Mouse (Mus musculus) kidney, postnatal 0 days (tissue): ENCODE data around the gene 4930558K02Rik. TPM values are rescaled to one million over a fixed set of nuclear protein-coding genes. Genes with fewer than 3 reads are reported as not detected.

Experiments
- ATAC-seq: fragments of 200-750 bp; cut with Nextera tagmentation; replicated peaks from 2 replicates; pipeline ENCODE4 v1.8.0; 2017; ENCODE audit warnings: low read depth, moderate number of reproducible peaks, moderate TSS enrichment, moderate library complexity; ENCODE audit not compliant: low FRiP score
- DNase-seq: peaks from one replicate; pipeline ENCODE4 v3.0.0-alpha.2; 2016; ENCODE audit warnings: low spot score
- H3K27ac ChIP-seq: fragments of 300-500 bp; sonication (generic); 2 replicates; pipeline ENCODE4 v1.5.1; 2014; ENCODE audit warnings: mild to moderate bottlenecking
- H3K27me3 ChIP-seq: fragments of 300-500 bp; sonication (generic); 2 replicates; pipeline ENCODE4 v1.6.1; 2014; ENCODE audit warnings: low read length, mixed read lengths; ENCODE audit not compliant: insufficient read depth
- H3K36me3 ChIP-seq: fragments of 300-500 bp; sonication (generic); 2 replicates; pipeline ENCODE4 v1.6.1; 2014; ENCODE audit warnings: low read length, mixed read lengths; ENCODE audit not compliant: insufficient read depth
- H3K4me1 ChIP-seq: fragments of 300-500 bp; sonication (generic); replicated peaks from 2 replicates; pipeline ENCODE4 v1.6.1; 2014; ENCODE audit warnings: antibody characterized with exemption, low read length, mixed read lengths; ENCODE audit not compliant: insufficient read depth
- H3K4me2 ChIP-seq: fragments of 300-500 bp; sonication (generic); 2 replicates; pipeline ENCODE4 v1.6.1; 2014; ENCODE audit warnings: mild to moderate bottlenecking, low read length, moderate library complexity, mixed read lengths
- H3K4me3 ChIP-seq: fragments of 300-500 bp; sonication (generic); replicated peaks from 2 replicates; pipeline ENCODE4 v1.5.1; 2014; ENCODE audit warnings: low read depth, low read length
- H3K9ac ChIP-seq: fragments of 300-500 bp; sonication (generic); 2 replicates; pipeline ENCODE4 v1.6.1; 2014; ENCODE audit warnings: low read depth, low read length
- H3K9me3 ChIP-seq: fragments of 300-500 bp; sonication (generic); replicated peaks from 2 replicates; pipeline ENCODE4 v1.6.1; 2016; ENCODE audit warnings: low read length, inconsistent platforms, mixed read lengths
- CTCF ChIP-seq: IDR thresholded peaks from 2 replicates; pipeline ENCODE4 v1.5.1; 2016; ENCODE audit warnings: antibody characterized with exemption, low read depth, mild to moderate bottlenecking, moderate library complexity
- WGBS: fragments of 180-500 bp; shearing (Covaris S2); extraction: QIAGEN DNeasy Blood & Tissue Kit; methylation state at CpG from one replicate; pipeline ENCODE4 v1.1.7; 2014; 5-methylcytosine and 5-hydroxymethylcytosine counted together
- polyA plus RNA-seq: library from polyadenylated mRNA; unstranded; fragments of >200 nt; fragmentation: Nextera tagmentation; extraction: Ambion mirVana; gene quantifications from 2 replicates; pipeline ENCODE4 v1.2.1, GENCODE M21; 2015

The 4930558K02Rik gene
- polyA plus RNA-seq, 1 experiment from 2014 or later: not detected

DNA sequence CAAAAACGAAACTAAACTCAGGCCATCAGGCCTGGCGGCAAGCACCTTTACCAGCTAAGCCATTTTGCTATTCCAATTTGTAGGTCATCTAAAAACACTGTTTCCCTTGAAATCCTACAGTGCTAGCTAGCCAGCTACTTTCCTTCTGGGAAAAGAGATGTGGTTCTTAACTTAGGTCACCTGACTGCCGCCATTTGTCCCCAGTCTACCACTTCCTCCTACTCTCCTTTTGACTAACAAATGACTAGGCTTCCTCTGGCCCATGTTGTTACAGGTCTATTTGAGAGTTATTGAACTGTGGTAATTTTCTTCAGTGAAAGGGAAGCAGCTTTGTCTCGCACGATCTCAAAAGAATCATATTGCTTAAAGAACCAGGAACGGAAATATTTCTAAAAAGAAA, 57.5 kb downstream of the 4930558K02Rik start:
- H3K4me1 ChIP-seq: 0 out of 2 replicates have a peak, but pooled peaks cover 4% of the 10 kb centered on the region
- no peak for TF ChIP-seq CTCF
- WGBS: 79% methylated on average over 6 of the region's 6 CpGs
- H3K9me3 ChIP-seq: no peaks in the 10 kb centered on the region
- H3K9ac ChIP-seq: no peak overlapping the region
- no peak overlapping the region for H3K4me3 ChIP-seq
- H3K27me3 ChIP-seq: no peaks in the 10 kb centered on the region
- no peak overlapping the region for H3K27ac ChIP-seq
- DNase-seq: no peak
- no peaks in the 10 kb centered on the region for H3K36me3 ChIP-seq
- H3K4me2 ChIP-seq: no peak overlapping the region
- no peak for ATAC-seq

DNA sequence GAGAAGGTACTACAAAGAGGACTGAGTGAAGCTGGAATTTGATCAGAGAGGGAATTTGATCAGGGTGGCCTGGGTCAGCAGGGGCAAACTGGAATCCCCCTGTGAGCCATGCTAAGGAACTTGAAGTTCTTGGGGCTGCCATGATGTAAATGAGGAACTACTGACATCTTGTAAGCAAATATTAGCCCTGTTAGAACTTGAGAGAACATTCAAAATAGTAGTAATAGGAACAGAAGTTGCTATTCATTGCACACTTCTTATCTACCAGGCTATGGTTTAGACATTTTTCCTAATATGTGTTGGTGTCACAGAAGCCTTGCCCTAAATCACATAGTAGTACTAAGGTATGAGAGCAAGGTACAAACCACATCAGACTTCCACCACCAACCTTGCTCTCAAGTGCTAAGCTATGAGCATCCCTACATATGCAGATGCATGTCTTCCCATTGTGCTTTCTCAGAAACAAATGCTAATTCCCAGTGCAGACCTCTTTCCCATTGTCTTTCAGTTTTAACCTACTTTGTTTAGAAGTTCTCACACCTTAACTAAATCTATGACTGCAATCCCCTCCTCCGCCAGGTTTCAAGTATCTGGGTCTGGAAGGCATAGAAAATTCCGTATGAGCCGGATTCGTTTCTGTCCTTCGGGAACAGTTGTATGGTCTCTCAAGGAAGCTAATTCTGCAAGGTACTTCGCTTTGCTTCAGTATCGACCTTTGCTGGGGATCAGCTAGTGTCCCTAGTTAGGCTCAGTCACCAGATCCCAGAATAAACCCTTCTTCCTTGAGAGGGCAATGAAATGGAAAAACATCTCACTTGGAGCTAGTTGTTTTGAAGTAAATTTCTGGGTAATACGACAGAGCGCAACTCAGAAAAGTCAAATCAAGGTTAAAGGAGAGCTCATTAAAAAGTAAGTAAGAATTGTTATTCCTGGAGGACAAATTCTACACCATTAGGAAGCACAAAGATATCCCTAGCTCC, 58.7 kb downstream of the 4930558K02Rik start:
- ATAC-seq (no peak), DNase-seq (no peak)
- H3K9ac ChIP-seq: no peak overlapping the region
- no peaks in the 10 kb centered on the region for H3K27me3 ChIP-seq
- WGBS: 84% methylated on average over 9 of the region's 9 CpGs
- H3K4me1 ChIP-seq: 0 out of 2 replicates have a peak, but pooled peaks cover 4% of the 10 kb centered on the region
- H3K36me3 ChIP-seq: no peaks in the 10 kb centered on the region
- H3K9me3 ChIP-seq: no peaks in the 10 kb centered on the region
- H3K27ac ChIP-seq: no peak overlapping the region
- no peak overlapping the region for H3K4me2 ChIP-seq
- no peak overlapping the region for H3K4me3 ChIP-seq
- no peak for TF ChIP-seq CTCF

DNA sequence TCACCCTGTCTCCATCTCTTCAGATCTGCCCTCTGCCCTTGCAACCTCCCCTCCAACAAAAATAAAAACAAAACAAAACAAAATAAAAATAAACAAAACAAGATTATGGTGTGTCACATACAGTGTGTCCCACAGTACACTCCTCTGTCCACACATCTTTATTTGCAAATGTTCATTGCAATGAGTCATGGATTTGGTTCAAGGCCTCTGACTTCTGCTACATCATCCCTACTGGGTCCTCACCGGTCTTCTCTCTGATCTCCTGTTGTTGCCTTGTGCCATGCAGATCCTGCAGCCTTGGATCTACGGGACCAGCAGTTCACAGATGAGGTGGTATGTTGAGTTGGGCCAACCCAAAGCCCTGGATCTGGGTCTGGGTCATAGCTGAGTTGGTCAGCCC, 59.8 kb downstream of the 4930558K02Rik start:
- H3K9ac ChIP-seq: no peak overlapping the region
- 92% methylated on average over 2 of the region's 2 CpGs for WGBS
- DNase-seq (no peak), ATAC-seq (no peak)
- no peaks in the 10 kb centered on the region for H3K27me3 ChIP-seq
- H3K36me3 ChIP-seq: no peaks in the 10 kb centered on the region
- no peak for TF ChIP-seq CTCF
- H3K9me3 ChIP-seq: no peaks in the 10 kb centered on the region
- no peak overlapping the region for H3K27ac ChIP-seq
- no peak overlapping the region for H3K4me3 ChIP-seq
- 0 out of 2 replicates have a peak, but pooled peaks cover 4% of the 10 kb centered on the region for H3K4me1 ChIP-seq
- no peak overlapping the region for H3K4me2 ChIP-seq

DNA sequence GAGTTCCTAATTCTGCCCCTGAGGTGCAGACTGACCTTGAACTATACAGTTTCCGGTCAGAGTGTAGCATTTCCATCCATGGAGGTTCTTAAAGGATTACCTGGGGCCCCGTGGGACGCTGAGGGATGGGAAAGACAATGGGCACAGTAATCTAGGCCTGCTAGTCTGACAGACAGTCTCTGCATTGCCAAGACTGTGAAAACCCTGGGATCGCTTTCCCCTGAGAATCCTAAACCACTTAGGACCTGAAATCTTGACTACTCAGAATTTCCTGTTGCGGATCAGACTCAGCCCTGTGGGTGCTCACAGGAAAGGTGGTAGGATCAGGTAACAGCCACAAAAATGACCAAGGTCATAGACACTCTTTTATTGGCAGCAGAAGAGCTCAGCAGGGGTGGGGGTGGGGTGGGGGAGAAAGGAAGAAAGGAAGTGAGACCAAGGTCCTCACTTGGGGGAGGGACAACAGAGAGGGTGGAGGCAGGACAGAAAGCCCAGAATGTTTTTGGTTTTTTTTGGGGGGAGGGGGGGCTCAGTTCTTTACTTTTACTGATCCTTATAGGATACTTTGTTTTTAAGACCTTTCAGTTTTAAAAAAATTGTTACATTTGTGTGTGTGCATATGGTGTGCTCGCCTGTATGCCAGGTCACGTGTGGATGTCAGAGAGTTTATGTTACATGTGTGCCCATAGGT, 60.6 kb downstream of the 4930558K02Rik start:
- 50% methylated on average over 7 of the region's 7 CpGs for WGBS
- 0 out of 2 replicates have a peak, but pooled peaks cover 4% of the 10 kb centered on the region for H3K4me1 ChIP-seq
- no peak overlapping the region for H3K4me3 ChIP-seq
- H3K4me2 ChIP-seq: no peak overlapping the region
- H3K36me3 ChIP-seq: no peaks in the 10 kb centered on the region
- DNase-seq: no peak
- H3K27me3 ChIP-seq: no peaks in the 10 kb centered on the region
- no peak for ATAC-seq
- H3K9me3 ChIP-seq: no peaks in the 10 kb centered on the region
- no peak for TF ChIP-seq CTCF
- H3K27ac ChIP-seq: no peak overlapping the region
- H3K9ac ChIP-seq: no peak overlapping the region

DNA sequence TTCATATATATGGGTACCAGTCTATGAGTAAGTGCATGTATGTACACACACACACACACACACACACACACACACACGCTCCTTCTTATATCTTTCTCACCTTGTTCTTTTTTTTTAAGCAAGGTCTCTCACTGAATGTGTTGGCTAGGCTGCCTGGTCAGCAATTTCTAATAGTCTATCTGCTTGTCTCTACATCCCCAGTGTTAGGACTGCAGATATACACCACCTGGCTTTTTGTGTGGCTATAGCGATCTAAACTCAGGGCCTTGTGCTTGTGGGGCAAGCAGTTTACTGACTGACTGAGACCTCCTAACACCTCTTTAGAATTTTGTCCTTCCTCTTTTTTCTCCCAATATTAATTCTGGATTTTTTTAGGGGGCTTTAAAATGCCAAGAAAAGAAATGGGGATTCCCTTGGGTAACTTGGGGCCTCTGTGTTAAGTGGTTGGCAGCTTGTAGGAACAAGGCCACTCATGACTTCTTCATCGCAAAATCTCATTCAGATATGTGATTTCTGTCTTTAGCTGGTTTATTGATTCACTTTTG, 61.4 kb downstream of the 4930558K02Rik start:
- H3K27me3 ChIP-seq: no peaks in the 10 kb centered on the region
- H3K4me2 ChIP-seq: no peak overlapping the region
- DNase-seq (no peak), ATAC-seq (no peak)
- no peak for TF ChIP-seq CTCF
- no peak overlapping the region for H3K9ac ChIP-seq
- H3K36me3 ChIP-seq: no peaks in the 10 kb centered on the region
- 83% methylated on average over 3 of the region's 3 CpGs for WGBS
- 0 out of 2 replicates have a peak, but pooled peaks cover 7% of the 10 kb centered on the region for H3K4me1 ChIP-seq
- H3K4me3 ChIP-seq: no peak overlapping the region
- H3K27ac ChIP-seq: no peak overlapping the region
- H3K9me3 ChIP-seq: no peaks in the 10 kb centered on the region

DNA sequence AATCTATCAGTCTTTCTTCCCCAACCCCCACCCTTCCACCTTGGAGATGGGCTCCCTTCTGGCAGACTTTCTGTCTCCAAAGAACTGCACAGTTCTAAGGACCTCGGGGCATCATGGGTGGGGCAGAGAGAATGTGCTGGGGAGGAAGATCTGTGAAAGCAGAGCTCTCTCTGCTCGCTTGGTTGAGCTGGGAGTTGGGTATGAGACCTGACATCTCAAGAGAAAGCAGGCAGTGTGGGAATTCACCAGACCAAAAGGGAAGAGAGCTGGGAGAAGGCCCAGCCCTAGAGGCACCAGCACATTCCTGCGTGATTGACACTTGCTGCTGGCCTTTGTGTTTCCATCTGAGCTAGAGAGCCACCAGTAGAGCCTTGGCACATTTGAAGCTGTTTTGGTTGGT, 63.4 kb downstream of the 4930558K02Rik start:
- no peak overlapping the region for H3K9ac ChIP-seq
- 45% methylated on average over 3 of the region's 3 CpGs for WGBS
- H3K27ac ChIP-seq: no peak overlapping the region
- no peak overlapping the region for H3K4me3 ChIP-seq
- 0 out of 2 replicates have a peak, but pooled peaks cover 7% of the 10 kb centered on the region for H3K4me1 ChIP-seq
- ATAC-seq (peak; percentile 40; the same call in 1 of the 2 replicates), DNase-seq (peak; percentile 43)
- H3K36me3 ChIP-seq: no peaks in the 10 kb centered on the region
- H3K9me3 ChIP-seq: no peaks in the 10 kb centered on the region
- H3K27me3 ChIP-seq: no peaks in the 10 kb centered on the region
- TF ChIP-seq CTCF: no peak
- no peak overlapping the region for H3K4me2 ChIP-seq
